Mouse (Mus musculus): Measurements from ENCODE around the gene Eif2s3x.

DNA sequence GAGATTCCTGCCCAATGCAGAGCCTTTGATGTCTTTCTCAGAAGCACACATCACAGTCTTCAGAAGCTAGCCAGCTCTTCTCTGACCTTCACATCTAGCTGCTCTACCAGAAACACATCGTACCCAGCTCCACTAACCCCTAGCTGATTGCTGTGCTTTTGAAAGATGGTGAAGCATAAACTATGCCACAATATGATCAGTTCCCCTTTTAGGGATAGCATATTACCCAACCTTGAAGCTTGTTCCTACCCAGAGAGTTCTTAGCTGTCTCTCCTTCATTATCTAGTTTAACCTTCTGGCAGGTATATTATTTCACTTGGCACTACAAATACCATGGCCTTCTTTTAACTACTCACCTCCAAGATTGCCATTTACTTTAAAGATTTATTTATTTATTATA is 72.6 kb downstream of the Eif2s3x start:
- TF ChIP-seq CTCF (IDR thresholded peaks at IDR 0.05; ENCODE audit: low read depth) (no peak), EP300 (optimal IDR thresholded peaks at IDR 0.05) (no peak)

All from stomach, postnatal 0 days (tissue).